Mouse (Mus musculus) adrenal gland, postnatal 14 days (tissue): Measurements from ENCODE around the gene Ehd1. TPM values are rescaled to one million over a fixed set of nuclear protein-coding genes. Genes with fewer than 3 reads are reported as not detected.

ENCODE experiments used
- DNase-seq: peaks from one replicate; pipeline ENCODE4 v3.0.0; 2021; ENCODE audit warnings: mixed read lengths
- total RNA-seq: library from RNA; stranded (reverse); gene quantifications from 2 replicates; pipeline ENCODE4 v1.2.3, GENCODE M21; 2021

Gene Ehd1
- total RNA-seq, 1 experiment from 2014 or later: 116 TPM

DNA sequence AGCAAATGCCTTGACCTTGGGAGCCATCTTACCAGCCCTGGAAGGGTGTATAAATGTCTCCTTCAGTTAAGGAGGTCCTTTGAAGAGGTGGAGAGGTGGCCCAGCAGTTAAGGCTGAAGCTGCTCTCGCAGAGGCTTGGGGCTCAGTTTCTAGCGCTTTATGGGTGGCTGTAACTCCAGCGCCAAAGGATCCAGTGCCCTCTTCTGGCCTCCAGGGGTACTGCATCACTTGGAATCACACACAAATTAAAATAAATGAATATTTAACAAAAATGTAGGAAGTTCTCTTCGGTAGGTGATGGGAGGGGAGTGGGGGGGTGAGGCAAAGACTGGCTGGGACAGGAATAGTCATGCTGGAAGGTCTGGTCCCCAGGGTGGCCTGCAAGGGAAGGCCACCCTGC lies 15.6 kb upstream of the Ehd1 start:
- DNase-seq: no peak

DNA sequence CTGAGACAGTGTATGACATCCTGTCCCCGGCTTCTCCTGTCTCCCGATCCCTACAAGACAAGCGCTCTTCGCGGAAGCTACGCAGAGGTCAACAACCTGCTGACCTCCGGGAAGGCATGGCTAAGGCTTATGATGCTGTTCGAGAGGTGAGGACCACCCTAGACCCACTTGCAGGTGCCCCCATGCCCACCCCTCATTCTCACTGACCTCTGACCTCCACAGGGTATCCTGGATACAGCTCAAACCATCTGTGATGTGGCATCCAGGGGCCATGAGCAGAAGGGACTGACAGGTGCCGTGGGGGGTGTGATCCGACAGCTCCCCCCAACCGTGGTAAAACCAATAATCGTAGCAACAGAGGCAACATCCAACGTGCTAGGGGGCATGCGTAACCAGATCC lies 15.1 kb upstream of the Ehd1 start:
- no peak for DNase-seq

DNA sequence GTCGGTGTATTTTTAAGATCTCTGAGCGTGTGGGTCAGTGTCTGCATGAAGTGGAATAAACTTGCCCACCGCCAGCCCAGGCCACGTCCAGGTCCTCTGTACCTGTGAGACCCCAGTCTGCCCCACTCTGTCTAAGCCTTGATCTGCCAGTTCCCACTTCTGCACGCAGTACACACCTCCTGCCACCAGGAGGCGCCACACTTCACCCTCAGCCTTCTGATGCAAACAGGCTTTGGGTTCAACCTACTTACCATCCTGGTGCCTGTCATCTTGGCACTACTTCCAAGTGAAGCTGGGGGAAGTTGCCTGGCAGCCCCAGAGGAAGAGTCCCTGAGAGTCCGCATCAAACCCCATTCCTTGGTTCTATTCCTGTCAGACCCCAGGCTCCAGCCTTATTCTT lies 14.3 kb upstream of the Ehd1 start:
- peak; percentile 89 for DNase-seq

DNA sequence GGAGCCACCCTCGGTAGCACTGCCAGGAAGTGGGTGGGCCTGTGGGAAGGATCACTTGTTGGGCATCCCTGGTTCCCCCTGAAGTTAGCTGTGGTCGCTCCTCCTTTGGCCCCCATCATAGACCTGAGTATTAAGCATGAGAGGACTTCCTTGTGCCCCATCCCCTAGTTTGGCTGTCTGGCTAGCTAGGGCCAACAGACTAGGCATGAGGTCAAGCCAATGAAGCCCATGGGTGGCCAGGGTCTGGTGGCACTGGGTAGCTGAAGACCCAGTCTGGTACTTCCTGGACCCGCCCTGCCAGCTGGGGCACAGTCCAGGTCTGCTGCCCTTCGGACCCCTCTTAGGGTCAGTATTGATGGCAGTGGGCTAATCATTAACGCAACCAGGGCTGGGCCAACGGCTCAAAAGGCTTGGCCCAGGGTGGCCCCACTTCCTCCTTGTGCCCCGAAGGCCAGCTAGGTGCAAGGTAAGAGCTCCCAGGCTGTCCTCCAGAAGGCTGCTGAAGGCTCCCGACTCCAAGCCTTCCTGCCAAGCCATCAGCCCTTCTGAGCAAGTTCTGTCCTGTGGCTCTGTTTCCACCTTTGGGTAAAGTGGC lies 13.6 kb upstream of the Ehd1 start:
- no peak for DNase-seq

DNA sequence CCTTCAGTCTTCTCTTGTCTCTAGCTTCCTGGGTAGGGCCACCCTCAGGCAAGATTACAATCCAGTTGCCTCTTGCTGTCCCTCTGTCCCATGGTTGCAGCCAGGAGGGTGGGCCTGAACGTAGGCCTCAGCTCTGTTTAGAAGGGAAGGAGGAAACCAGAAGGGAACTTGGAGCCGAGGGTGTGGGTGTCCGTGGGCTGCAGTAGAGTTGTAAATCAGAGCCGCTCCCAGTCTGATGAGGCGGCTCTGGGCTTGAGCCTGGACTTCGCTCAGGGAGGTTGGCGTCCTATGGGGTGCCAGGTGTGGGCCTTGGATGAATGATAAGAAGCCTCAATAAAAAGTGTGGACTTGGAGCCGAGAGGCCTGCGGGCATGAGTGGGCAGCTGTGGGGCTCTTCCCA lies 12.3 kb upstream of the Ehd1 start:
- DNase-seq: no peak

DNA sequence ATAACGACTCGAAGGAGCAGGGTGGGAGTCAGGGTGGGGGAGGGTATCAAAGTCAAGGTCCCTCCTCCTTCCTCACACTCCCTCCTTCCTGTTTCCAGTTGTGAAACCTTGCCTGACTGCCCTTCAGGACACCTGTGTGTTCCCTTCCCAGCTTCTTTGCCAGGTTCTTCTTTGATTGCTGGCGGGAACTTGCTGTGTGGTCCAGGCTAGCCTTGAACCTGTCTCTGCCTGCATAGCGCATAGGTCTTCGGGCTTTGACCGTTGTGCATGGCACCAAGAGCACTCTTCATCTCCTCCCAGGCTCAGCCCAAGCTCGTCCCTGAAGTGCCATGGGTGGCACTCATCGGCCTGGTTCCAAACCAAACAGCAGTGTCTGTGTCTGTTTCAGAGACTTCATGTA lies 11.6 kb upstream of the Ehd1 start:
- DNase-seq: no peak

DNA sequence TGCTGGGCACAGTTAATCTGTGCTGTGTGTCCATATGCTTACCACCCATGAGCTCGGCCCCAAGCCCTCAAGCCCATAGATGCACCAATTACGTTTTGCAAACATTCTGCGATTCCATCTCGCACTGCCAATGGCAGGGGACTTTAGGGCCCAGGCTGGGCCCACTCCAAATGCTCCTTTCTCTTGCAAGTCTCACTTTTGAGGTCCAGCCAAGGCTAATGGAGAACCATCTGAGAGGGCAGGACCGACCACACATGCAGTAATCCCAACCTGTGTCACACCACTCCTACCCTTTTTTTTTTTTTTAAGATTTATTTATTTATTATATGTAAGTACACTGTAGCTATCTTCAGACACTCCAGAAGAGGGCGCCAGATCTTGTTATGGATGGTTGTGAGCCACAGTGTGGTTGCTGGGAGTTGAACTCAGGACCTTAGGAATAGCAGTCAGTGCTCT lies 10.8 kb upstream of the Ehd1 start:
- no peak for DNase-seq

DNA sequence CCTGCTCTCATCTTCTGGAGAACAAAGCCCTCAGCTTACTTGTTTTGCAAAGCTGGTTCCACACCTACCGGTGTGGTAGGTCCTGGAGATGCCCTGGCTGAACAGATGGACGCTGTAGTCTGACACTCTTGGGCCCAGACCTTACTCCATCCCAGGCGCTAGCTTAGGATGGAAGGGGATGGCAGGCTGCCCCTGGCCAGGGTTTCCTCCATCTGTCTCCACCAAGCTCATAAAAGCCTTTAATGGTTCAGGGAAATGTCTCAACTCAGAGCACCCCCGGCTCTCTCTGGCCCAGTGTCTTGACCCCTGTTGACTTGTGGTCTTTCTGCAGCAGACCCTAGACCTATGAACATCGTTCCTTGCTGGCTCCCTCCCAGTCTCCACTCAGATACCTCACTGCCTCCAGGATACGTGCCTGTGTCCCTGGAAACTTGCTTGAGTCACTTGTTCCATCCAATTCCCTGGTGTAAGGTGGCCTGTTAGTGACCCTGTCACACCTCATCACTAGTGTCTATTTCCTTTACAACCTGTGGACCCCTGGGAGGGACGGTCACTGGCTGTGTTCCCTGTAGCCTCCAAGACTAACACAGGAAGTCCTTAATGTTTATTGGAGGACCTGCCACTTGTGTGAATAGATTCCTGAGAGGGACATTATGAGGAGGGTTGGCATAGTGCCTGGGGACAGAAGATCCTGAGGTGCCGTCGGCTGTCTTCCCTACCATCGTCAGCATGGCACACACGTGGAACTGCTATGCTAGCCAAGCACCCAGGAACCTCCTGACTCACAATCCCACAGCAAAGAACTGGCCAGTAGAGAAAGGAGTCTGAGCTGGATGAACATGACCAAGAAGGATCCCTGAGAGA lies 9.0 kb upstream of the Ehd1 start:
- DNase-seq: no peak

DNA sequence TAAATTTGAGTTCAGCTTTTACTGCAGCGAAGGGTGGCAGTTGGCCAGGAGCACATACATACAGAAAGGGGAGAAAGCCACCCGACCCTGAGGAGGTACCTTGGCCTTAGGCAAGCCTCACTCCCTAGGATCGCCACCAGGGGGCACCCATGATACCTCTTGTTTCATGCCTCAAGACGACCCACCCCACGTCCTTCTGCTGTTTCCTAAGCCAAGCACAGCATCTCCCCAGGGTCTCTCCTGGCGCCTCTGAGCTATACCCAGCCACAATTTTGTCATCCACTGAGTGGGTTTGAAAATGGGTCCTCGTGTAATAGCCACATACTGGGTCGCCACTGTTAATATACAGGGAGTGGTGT lies 8.4 kb upstream of the Ehd1 start:
- DNase-seq: peak; percentile 92

DNA sequence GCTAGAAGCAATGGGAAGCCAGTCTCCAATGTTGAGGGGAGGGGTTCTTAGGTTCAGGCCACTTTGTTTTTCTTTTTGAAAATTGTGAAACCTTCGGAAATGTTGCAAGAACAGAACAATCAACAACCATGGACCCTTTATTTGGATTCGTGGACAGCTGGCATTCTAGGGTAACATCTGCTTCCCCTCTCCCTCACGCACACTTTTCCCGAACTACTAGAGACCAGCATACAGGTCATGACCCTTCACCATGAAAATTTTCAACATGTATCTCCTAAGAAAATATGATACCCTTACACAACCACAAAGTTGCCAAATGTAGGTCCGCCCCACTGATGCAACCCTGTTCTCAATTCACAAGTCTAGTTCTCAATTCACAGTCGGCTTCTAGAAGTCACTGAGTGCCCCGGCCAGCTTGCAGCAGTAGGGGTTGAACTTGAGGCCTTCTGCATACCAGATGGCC lies 7.8 kb upstream of the Ehd1 start:
- DNase-seq: peak; percentile 50

DNA sequence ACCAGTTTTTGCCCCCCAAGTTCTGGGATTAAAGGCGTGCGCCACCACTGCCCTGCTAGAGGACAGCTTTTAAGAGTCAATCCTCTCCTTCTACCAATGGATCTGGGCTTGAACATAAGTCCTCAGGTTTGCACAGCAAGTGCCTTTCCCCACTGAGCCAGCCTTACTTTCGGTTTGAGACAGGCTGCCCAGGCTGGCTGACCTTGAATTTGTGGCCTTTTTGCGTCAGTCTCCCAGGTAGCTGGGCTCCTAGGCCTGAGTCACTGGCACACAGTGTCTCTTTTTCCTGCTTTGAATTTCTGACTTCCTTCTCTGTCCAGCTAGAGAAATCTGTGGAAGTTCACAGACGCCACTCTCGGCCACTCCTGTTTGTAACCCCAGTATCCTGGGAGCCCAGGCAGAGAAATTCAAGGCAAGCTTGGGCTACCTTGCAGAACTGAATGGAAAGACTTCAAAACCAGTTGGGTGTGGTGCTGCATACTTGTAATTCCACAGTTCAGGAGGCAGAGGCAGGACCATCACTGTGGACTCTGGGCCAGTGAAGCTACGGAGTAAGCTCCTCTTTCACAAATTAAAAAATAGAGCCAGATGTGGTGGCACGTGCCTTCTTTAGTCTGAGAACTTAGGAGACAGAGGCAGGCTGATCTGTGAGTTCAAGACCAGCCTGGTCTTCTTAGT lies 6.6 kb upstream of the Ehd1 start:
- peak; percentile 78 for DNase-seq

DNA sequence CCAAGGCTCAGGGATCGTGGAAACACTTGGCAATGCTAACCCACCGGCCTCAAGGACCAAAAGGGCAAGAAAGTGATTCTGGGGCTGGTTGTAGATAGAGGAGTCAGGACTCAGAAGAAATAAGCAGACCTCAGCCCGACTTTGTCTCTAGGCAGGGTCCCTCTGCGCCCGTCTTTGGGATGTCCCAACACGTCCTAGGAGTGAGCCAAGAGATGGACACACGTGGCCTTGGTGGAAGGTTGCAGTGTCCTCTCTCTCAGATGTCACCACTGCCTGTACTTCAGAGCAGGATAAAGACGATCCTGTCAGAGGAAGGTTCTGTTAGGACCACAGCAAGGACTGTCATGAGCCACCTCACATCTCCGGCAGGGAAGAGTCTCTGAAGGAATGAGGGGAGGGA lies 5.9 kb upstream of the Ehd1 start:
- peak; percentile 77 for DNase-seq

DNA sequence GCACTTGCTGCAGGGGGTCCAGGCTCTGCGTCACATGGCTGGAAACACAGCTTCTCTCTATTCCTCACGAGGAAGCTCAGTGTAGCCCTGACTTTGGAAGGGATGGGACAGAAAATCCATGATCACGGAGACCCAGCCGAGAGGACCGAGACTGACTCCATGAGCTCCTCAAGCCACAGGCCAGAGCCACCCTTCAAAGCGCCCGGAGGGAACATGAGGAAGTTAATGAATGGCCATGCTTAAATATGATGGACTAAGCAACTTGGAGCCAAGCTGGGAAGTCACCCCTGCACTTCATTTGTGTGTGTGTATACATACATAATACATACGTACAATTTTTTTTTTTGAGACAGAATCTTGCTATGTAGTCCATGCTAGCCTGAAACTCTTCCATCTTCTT lies 5.3 kb upstream of the Ehd1 start:
- no peak for DNase-seq

DNA sequence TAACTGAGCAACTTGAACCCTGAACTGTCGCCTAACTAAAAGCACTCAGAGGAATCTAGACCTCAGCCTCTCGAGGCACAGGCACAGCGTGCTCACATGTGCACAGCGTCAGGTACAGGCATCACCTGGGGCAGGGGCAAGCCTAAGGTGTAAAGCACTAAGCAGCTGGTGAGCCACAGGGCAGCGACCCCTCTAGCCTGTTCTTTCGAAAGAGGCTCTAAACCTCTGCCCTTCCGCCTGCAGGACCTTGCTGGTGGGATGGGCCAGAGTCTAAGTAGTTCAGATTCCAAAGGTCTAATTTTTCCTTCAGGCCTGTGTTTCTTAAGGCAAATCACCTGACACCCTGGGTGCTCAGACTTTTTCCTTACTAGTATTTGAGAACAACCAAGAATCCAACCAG lies 4.5 kb upstream of the Ehd1 start:
- no peak for DNase-seq

DNA sequence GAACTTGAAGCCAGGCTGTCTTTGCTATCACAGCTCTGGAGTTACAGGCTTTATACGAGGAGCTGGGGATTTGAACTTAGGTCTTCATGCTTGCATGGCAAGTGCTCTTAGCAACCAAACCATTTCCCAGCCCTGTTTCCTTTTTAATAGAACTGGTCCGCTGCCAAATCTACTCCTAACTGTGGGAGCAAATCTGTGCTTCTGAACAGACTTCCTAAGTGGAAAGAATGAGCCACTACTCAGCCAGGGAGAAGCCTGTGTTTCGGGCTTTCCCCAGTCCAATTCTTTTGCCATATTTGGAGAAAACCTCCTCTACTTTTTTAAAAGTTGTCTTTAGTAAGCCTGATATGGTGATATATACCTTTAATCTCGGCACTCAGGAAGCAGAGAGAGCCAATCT lies 3.8 kb upstream of the Ehd1 start:
- DNase-seq: no peak

DNA sequence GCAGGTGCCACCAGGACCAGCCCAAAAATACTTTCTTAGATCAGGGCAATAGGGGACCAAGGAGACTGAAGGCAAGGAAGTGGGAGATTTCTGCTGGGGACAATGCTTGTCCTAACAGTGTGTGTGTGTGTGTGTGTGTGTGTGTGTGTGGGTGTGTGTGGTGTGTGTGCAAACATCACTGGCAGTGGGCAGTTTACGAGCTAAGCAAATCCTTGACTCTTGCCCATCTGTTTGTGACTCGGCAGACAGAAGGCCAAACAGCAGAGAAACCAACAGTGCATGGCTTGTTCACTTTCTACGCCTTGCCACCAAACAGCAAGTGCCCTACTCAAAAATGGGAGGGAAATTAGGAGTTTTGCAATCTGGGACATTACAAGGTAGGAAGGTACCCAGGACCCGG lies 2.9 kb upstream of the Ehd1 start:
- DNase-seq: no peak

DNA sequence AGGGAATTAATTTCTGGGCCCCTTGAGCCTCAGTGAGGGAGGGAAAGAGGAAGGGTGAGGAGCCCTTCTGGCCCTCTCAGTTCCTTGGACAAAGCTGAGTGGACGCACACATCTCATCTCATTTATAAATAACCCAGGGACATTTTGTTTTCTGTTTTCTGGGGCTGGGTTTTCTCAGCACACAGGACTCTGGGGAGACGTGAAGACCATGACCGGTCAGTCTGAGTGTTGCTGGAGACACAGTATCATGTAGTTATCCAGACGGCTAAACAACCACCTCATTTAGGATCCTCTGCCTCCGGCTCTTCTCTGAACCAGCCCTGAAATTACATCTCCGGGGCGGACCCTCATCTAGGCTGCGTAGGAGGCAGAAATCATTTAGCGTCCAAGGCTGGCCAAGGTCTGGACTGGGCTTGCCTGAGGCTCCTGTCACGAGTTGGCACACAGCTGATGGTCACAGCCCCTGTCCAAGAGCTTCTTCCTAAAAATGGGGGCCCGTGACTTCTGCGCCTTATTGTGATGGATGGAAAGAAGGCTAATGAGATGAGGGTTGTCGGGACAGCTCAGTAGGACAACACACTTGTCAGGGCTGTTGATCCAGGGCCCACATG lies 2.4 kb upstream of the Ehd1 start:
- DNase-seq: no peak

DNA sequence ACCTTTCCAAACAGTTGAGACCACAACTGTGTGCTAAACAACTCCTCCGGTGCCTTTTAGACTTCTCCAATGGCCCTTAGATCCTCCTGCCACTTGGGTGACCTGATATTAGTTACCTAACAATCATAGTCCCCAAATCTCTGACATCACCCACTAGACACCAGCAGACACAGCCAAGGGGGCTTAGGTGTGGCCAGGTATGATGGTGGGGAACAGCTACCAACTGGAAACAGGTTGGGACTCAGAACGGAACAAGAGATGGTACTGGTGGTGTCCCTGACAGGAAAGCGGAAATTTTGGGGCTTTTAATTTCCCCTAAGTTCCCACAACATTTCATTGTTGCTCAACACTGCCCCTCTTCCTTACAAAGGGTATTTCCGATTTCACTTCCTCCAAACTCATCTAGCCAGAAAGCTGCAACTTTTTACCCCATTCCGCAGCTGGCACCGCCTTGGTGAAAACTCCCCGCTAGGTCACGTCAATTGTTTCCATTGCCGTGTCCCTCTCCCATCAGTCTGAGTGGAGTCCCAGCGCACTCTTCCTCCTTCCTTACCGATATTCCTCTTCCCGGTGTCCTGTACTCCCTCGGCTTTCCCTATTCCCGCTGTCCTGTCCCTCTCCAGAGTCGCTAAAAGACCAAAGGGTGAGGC lies 660 bp upstream of the Ehd1 start:
- DNase-seq: no peak

DNA sequence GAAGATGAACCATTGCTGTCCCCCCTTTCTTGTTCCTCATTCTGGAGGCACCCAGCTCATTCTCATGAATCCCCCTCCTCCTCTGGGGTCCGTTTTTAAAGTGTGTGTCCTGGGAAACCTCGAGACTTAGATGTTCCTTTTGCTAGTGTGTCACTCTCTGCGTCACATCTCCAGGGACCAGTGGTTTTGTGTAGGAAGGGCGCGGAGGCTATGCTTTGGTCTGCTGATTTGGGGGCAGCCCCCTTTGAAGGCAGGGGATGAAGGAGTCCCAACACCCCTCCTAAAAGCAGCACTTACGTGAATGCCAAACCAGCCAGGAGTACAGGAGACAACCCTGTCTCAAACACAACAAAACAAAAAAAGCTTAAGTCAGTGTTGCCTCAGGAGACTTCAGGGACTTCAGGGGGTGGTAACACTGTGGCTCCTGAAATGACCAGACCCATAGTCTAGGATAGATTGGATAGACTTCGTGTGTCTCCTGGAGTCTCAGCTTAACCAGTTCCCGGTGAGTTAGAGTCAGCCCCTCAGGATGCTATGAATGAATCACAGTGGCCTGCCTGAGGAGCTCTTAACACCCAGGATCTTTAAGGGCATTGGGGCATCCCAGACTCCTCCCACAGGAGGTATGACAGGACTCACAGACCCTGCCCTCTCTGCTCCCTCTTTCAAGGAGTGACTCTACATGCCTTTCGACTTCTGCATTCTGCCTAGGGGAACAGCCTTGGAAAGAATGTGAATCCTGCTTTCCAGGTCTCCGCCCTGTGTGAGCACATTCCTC lies 1.3 kb downstream of the Ehd1 start:
- peak; percentile 82 for DNase-seq

DNA sequence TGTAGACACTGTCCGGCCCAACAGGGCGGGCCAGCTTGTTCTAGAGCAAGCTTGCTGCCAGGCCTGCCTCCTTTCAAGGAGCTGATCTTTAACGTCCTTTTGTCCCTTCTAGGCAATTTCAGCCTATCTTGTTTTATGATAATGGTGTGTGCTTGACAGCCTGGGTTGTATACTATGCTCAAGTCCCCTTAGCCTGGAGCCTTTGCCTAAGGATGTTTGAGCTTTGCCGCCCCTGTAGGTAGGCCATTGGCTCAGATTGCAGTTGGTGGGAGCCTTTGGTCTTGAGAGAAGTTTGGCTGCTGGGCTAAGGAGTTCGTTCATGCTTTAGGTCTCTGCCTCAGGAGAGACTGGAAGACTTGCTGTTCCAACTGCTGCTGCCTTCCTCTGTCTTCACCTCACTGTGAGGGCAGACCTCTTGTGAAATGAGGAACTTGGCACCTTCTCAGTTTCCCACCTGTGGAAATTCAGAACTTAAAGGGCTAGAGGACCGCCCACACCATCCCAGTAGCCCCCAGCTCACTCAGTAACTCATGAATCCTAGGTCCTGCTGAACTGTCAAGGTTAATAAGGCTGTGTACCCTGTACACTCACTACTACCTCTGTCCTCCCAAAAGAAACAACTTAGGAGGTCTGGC lies 2.0 kb downstream of the Ehd1 start:
- no peak for DNase-seq

DNA sequence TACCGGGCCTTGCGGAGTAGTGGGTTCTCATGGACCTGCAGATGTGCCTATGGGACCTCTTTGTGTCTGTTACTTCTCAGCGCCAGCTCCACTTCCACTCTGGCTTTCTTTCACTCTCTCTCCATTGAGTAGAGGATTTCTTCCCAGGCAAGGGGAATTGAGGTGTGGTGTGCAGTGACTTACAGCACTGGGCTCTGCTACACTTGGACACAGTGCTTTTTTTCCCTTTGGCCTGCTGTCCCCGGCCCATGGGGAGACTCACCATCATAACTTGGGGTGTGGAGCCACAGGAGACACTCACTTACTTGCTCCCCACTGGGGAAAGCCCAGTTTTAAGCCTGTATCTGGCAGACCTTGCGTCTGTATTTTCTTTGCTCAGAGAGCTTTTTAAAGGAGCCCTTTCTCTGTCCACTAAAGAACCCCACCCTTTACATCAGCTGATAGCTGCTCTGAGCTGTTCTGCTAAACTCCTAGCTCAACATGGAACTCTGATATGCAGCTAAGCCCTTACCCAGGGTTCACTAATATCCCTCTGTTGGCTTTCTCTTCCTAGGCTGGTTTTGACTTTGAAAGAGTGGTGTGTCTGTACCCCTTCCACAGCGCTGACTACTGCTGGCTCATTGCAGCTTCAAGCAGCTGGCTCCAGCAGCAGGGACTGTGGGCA lies 3.1 kb downstream of the Ehd1 start:
- DNase-seq: no peak
